Mouse (Mus musculus): ENCODE data around the gene Wwtr1. TPM values are rescaled to one million over a fixed set of nuclear protein-coding genes. Genes with fewer than 3 reads are reported as not detected.

The Wwtr1 gene
- polyA plus RNA-seq (2012; rRNA removed; ENCODE audit: low replicate concordance): 2.7 and 6.4 TPM in 2 replicates

DNA sequence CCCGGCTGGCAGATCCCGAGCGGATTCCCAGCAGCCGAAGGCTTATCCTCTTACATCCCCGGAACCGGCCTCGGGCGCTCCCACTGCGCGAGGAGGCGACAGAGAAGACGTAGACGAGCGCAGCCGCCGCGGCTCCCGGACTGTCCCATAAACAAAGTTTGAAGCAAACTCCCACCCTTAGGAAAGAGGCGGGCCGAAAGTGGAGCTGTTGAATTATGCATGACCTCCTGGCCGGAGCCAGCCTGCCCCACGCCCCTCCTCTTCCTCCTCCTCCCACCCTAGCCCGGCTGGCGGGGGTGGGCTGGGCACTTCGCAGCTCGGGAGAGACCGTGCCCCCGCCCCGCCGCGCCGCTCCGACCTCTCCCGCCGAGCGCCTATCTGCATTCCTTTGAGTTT lies at the start of gene Wwtr1:
Gene Wwtr1 (minus strand): TSS at position 251 of the 396 bp plus-strand sequence.

DNA sequence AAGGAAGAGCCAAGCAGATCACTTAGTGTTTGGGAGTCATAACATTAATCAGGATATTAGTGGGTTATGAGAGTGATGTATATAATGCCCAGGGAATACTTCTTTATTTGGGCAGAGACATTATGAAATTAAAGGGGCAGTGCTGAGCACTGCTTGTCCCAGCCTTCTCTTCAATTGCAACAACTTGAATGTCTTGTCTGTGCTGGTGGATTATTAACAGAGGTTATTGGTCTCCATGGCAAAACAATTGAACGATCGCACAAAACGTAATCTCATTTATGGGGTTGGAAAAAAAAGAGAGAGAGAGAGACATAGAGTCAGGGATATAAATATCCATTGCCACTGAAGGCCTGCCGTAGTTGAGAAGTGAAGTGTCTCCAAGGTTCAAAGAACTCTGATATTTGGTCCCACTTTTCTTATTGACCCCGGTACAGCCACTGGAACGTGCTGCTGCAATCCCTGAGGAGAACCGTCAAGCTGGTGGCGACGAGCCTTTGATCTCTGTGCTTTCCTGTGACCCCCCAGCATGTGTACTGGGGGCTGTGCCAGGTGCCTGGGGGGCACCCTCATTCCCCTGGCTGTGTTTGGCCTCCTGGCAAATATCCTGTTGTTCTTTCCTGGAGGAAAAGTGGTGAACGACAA lies 150.5 kb downstream of the Wwtr1 start, which contains the start of gene Tm4sf4:
Gene Tm4sf4 (plus strand): TSS at position 226 of the 642 bp plus-strand sequence.

Other genes with a start within 250 kb of the Wwtr1 start
- 48.3 and 95.0 TPM in 2 replicates for gene Tm4sf4, start 150.6 kb downstream of the Wwtr1 start, polyA plus RNA-seq (2012; rRNA removed; ENCODE audit: low replicate concordance)
- gene Commd2, start 75.8 kb upstream of the Wwtr1 start, polyA plus RNA-seq (2012; rRNA removed; ENCODE audit: low replicate concordance): 6.8 and 8.6 TPM in 2 replicates
- gene Ankub1, start 116.9 kb upstream of the Wwtr1 start, polyA plus RNA-seq (2012; rRNA removed; ENCODE audit: low replicate concordance): not detected in 2 replicates
- 10.6 and 12.7 TPM in 2 replicates for gene Rnf13, start 160.2 kb upstream of the Wwtr1 start, polyA plus RNA-seq (2012; rRNA removed; ENCODE audit: low replicate concordance)

Data from duodenum, adult 2 months (tissue).